ENCODE assay signal across 22 mouse cellular contexts in the genomic region with DNA sequence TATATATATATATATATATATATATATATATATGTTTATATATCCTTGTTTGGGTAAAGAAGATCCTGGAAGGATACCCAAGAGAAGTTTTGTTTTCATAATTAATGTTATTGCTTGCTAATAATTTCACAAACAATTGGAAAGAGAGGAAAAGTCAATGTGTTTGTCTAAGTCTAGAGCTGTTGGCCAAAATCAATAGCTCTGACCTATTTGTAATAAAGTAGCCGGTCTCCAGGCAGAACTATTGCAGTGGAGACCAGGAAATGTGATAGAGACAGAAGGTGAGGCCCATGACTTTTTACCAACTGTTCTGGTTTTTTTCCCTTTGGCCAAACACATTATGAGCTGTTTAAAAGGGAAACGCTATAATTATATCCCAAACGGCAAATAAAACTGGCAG. TPM values are rescaled to one million over a fixed set of nuclear protein-coding genes. Genes with fewer than 3 reads are reported as not detected.
DNase-seq lines count a peak whose midpoint lies in the region; ATAC-seq and TF ChIP-seq lines count a peak whose summit lies in the region.
"Had no signal": no experiment of that assay in that cellular context is flagged by ENCODE, and none has a peak within 500 bp of the region (broad histone marks: within the 10 kb centered on the region; RNA-seq: fewer than 3 reads in every experiment).

No protein-coding gene starts in this region.

- 82% methylated on average over 3 of the region's 3 CpGs for WGBS in heart, embryonic 10.5 days
- 81% methylated on average over 3 of the region's 3 CpGs for WGBS in heart, embryonic 12.5 days
- 23% methylated on average over 3 of the region's 3 CpGs for WGBS in liver, adult 2 months
- WGBS in liver, embryonic 12.5 days (ENCODE audit: insufficient replicate concordance): 71% methylated on average over 3 of the region's 3 CpGs
- 73% methylated on average over 3 of the region's 3 CpGs for WGBS in liver, postnatal 0 days (ENCODE audit: insufficient replicate concordance)
- WGBS in liver, embryonic 11.5 days: 80% methylated on average over 3 of the region's 3 CpGs

- no peaks in the 10 kb centered on the region for H3K79me2 ChIP-seq in liver, adult 2 months (ENCODE audit: control insufficient read depth, insufficient read depth, low read length)

- H3K9ac ChIP-seq in heart, embryonic 12.5 days: no peak overlapping the region
- H3K9ac ChIP-seq in liver, adult 2 months (ENCODE audit: low read depth, low read length): no peak overlapping the region
- no peak overlapping the region for H3K9ac ChIP-seq in liver, embryonic 12.5 days
- H3K9ac ChIP-seq in liver, postnatal 0 days (replicated peaks): no peak overlapping the region
- no peak overlapping the region for H3K9ac ChIP-seq in liver, embryonic 11.5 days (ENCODE audit: low read depth, low read length)

- no peak for TF ChIP-seq POLR2A in liver, adult 2 months (IDR thresholded peaks at IDR 0.05; ENCODE audit: extremely low read depth, insufficient read depth, low read length)

- no peak for TF ChIP-seq EP300 in liver, postnatal 0 days (IDR thresholded peaks at IDR 0.05; ENCODE audit: low read depth)

- no peaks in the 10 kb centered on the region for H3K9me3 ChIP-seq in heart, embryonic 10.5 days
- no peaks in the 10 kb centered on the region for H3K9me3 ChIP-seq in heart, embryonic 12.5 days (replicated peaks)
- no peaks in the 10 kb centered on the region for H3K9me3 ChIP-seq in liver, embryonic 12.5 days (replicated peaks)
- H3K9me3 ChIP-seq in liver, postnatal 0 days (ENCODE audit: low read length): no peaks in the 10 kb centered on the region
- H3K9me3 ChIP-seq in liver, embryonic 11.5 days (ENCODE audit: control insufficient read depth, low read length): no peaks in the 10 kb centered on the region

- H3K4me2 ChIP-seq in heart, embryonic 12.5 days: no peak overlapping the region
- no peak overlapping the region for H3K4me2 ChIP-seq in liver, embryonic 12.5 days
- no peak overlapping the region for H3K4me2 ChIP-seq in liver, postnatal 0 days (ENCODE audit: low read depth, low read length)
- no peak overlapping the region for H3K4me2 ChIP-seq in liver, embryonic 11.5 days

- no peak for TF ChIP-seq CTCF in liver, adult 2 months (IDR thresholded peaks at IDR 0.05; ENCODE audit: low read depth, low read length)
- no peak for TF ChIP-seq CTCF in liver, postnatal 0 days (IDR thresholded peaks at IDR 0.05; ENCODE audit: low read depth)

- H3K36me3 ChIP-seq in heart, embryonic 10.5 days: no peaks in the 10 kb centered on the region
- no peaks in the 10 kb centered on the region for H3K36me3 ChIP-seq in heart, embryonic 12.5 days
- no peaks in the 10 kb centered on the region for H3K36me3 ChIP-seq in liver, adult 2 months (ENCODE audit: control insufficient read depth, insufficient read depth, low read length)
- no peaks in the 10 kb centered on the region for H3K36me3 ChIP-seq in liver, embryonic 12.5 days
- H3K36me3 ChIP-seq in liver, postnatal 0 days (replicated peaks; ENCODE audit: insufficient read depth, low read length): no peaks in the 10 kb centered on the region
- no peaks in the 10 kb centered on the region for H3K36me3 ChIP-seq in liver, embryonic 11.5 days (ENCODE audit: control insufficient read depth, insufficient read depth, low read length)
- H3K36me3 ChIP-seq: G1E had no signal

- no peak overlapping the region for H3K27ac ChIP-seq in heart, embryonic 10.5 days
- H3K27ac ChIP-seq in heart, embryonic 12.5 days (ENCODE audit: poor library complexity, severe bottlenecking): no peak overlapping the region
- H3K27ac ChIP-seq in liver, adult 2 months (replicated peaks; ENCODE audit: insufficient read depth, low read depth, low read length): no peak overlapping the region
- no peak overlapping the region for H3K27ac ChIP-seq in liver, embryonic 12.5 days
- H3K27ac ChIP-seq in liver, postnatal 0 days (ENCODE audit: low read depth): no peak overlapping the region
- H3K27ac ChIP-seq in liver, embryonic 11.5 days (ENCODE audit: low read depth, low read length): no peak overlapping the region

- no peaks in the 10 kb centered on the region for H3K4me1 ChIP-seq in heart, embryonic 10.5 days
- no peaks in the 10 kb centered on the region for H3K4me1 ChIP-seq in heart, embryonic 12.5 days (replicated peaks)
- peaks cover 3% of the 10 kb centered on the region for H3K4me1 ChIP-seq in liver, adult 2 months (ENCODE audit: control insufficient read depth, insufficient read depth, low read length)
- H3K4me1 ChIP-seq in liver, embryonic 12.5 days: no peaks in the 10 kb centered on the region
- no peaks in the 10 kb centered on the region for H3K4me1 ChIP-seq in liver, postnatal 0 days (ENCODE audit: insufficient read depth)
- no peaks in the 10 kb centered on the region for H3K4me1 ChIP-seq in liver, embryonic 11.5 days (replicated peaks; ENCODE audit: control insufficient read depth, insufficient read depth, low read length)

- peak; percentile 2 for DNase-seq in heart, embryonic 10.5 days (ENCODE audit: low spot score)
- DNase-seq in liver, adult 2 months (ENCODE audit: extremely low read depth, low read depth, low spot score): peak; percentile 85
- DNase-seq in liver, postnatal 0 days: no peak
- DNase-seq in liver, embryonic 11.5 days (ENCODE audit: low spot score): no peak
- DNase-seq: adrenal gland, adult 2 months; adrenal gland, adult 8-10 months; adrenal gland, postnatal 10 days; adrenal gland, postnatal 14 days; adrenal gland, postnatal 25 days; adrenal gland, postnatal 36 days; B cell, adult 2 months; cerebellum, adult 11 months; cerebellum, adult 11-12 months; cerebellum, adult 18-20 months had no signal

- ATAC-seq in heart, embryonic 12.5 days (ENCODE audit: insufficient number of reproducible peaks, low FRiP score): no peak
- ATAC-seq in liver, embryonic 12.5 days: no peak
- peak; percentile 54; the same call in 1 of the 2 replicates for ATAC-seq in liver, postnatal 0 days
- ATAC-seq in liver, embryonic 11.5 days (replicated peaks; ENCODE audit: low FRiP score): no peak
- ATAC-seq: activated CD4-positive, CD25-positive, alpha-beta regulatory T cell, adult 4 months; CD4-positive, CD25-positive, alpha-beta regulatory T cell, adult 4 months; Patski had no signal

- H3K27me3 ChIP-seq in heart, embryonic 10.5 days (ENCODE audit: insufficient read depth, poor library complexity, severe bottlenecking): no peaks in the 10 kb centered on the region
- no peaks in the 10 kb centered on the region for H3K27me3 ChIP-seq in heart, embryonic 12.5 days (replicated peaks)
- H3K27me3 ChIP-seq in liver, adult 2 months (ENCODE audit: control insufficient read depth, insufficient read depth, low read length): no peaks in the 10 kb centered on the region
- H3K27me3 ChIP-seq in liver, embryonic 12.5 days (replicated peaks): no peaks in the 10 kb centered on the region
- no peaks in the 10 kb centered on the region for H3K27me3 ChIP-seq in liver, postnatal 0 days (ENCODE audit: insufficient read depth, low read length)
- H3K27me3 ChIP-seq in liver, embryonic 11.5 days (replicated peaks; ENCODE audit: control insufficient read depth, insufficient read depth, low read length): no peaks in the 10 kb centered on the region
- H3K27me3 ChIP-seq: CH12.LX, Patski had no signal

- no peak overlapping the region for H3K4me3 ChIP-seq in heart, embryonic 10.5 days
- H3K4me3 ChIP-seq in heart, embryonic 12.5 days: no peak overlapping the region
- H3K4me3 ChIP-seq in liver, adult 2 months (ENCODE audit: insufficient read depth, low read depth, low read length): no peak overlapping the region
- no peak overlapping the region for H3K4me3 ChIP-seq in liver, embryonic 12.5 days
- H3K4me3 ChIP-seq in liver, postnatal 0 days (ENCODE audit: low read depth, low read length): no peak overlapping the region
- no peak overlapping the region for H3K4me3 ChIP-seq in liver, embryonic 11.5 days (ENCODE audit: low read depth, low read length)

RNA-seq across cellular contexts. Expression of a gene that starts 44.2 kb away (rescaled TPM):
- 0.88 and 0.96 TPM in 2 replicates for polyA plus RNA-seq in heart, embryonic 10.5 days (2016; fragmentation: Nextera tagmentation; extraction: Ambion mirVana)
- polyA plus RNA-seq in heart, embryonic 12.5 days (2016; fragmentation: Nextera tagmentation; extraction: Ambion mirVana): 0.63 and 0.95 TPM in 2 replicates
- 0.13 TPM in 1 of 2 replicates, not detected in the other for total RNA-seq in liver, adult 2 months (2014; rRNA removed)
- polyA plus RNA-seq in liver, adult 2 months (2012; rRNA removed): not detected in 2 replicates
- 0.12 and 0.17 TPM in 2 replicates for polyA plus RNA-seq in liver, embryonic 12.5 days (2016; fragmentation: Nextera tagmentation; extraction: Ambion mirVana)
- polyA plus RNA-seq in liver, postnatal 0 days (2015; fragmentation: Nextera tagmentation; extraction: Ambion mirVana): 0.04 TPM in 1 of 2 replicates, not detected in the other
- polyA plus RNA-seq in liver, embryonic 11.5 days (2014; fragmentation: Nextera tagmentation; extraction: Ambion mirVana): 0.21 and 0.31 TPM in 2 replicates
- total RNA-seq: MEL had no signal
- polyA plus RNA-seq: G1E had no signal

Comparison
In these comparisons a context has a peak if more than half of its experiments do, and no peak if none do; other contexts are left out.
1. DNase-seq: peak in heart, embryonic 10.5 days (single experiment) and liver, adult 2 months (single experiment); none in liver, postnatal 0 days (single experiment) and liver, embryonic 11.5 days (single experiment).